Mouse (Mus musculus) neutrophil, adult 5-6 weeks (primary cell): ENCODE results near the gene Phpt1. TPM values are rescaled to one million over a fixed set of nuclear protein-coding genes. Genes with fewer than 3 reads are reported as not detected.

ENCODE experiments used
- ATAC-seq: fragments of 151-379, 151-347 bp; 2 replicates; pipeline ENCODE4 v1.8.0; 2017; ENCODE audit warnings: mild to moderate bottlenecking, moderate TSS enrichment; ENCODE audit not compliant: insufficient number of reproducible peaks, poor library complexity, low FRiP score, severe bottlenecking; ENCODE audit errors: extremely low read depth
- total RNA-seq: library from RNA; stranded (forward); fragments of 200-1000 nt; gene quantifications from 2 replicates; pipeline ENCODE4 v1.2.3, GENCODE M21; 2017

The Phpt1 gene
- total RNA-seq, 1 experiment from 2014 or later: 1.5 TPM

- no peak for ATAC-seq
Measured at GRCm38 (mm10) chr2:25584152-25584551, 9.1 kb upstream of the Phpt1 start.

- ATAC-seq: no peak
Measured at GRCm38 (mm10) chr2:25583571-25583970, 8.5 kb upstream of the Phpt1 start.

GRCm38 (mm10) chr2:25583120-25583481 lies 8.1 kb upstream of the Phpt1 start:
- no peak for ATAC-seq

GRCm38 (mm10) chr2:25582466-25583119 lies 7.6 kb upstream of the Phpt1 start:
- ATAC-seq: no peak

GRCm38 (mm10) chr2:25581901-25582301 lies 6.9 kb upstream of the Phpt1 start:
- ATAC-seq: no peak

GRCm38 (mm10) chr2:25581294-25581864 lies 6.4 kb upstream of the Phpt1 start, which contains the start of gene Ajm1:
Ajm1 (minus strand) TSS chr2:25581757.
- ATAC-seq: peak; percentile 66

- ATAC-seq: no peak
Measured at GRCm38 (mm10) chr2:25580621-25581101, 5.6 kb upstream of the Phpt1 start.

- peak; percentile 43; the same call in 1 of the 2 replicates for ATAC-seq
Measured at GRCm38 (mm10) chr2:25579737-25580460, 4.9 kb upstream of the Phpt1 start.

- no peak for ATAC-seq
Measured at GRCm38 (mm10) chr2:25578796-25579736, 4.0 kb upstream of the Phpt1 start.

GRCm38 (mm10) chr2:25577951-25578795 lies 3.1 kb upstream of the Phpt1 start:
- ATAC-seq: no peak

- no peak for ATAC-seq
Measured at GRCm38 (mm10) chr2:25576965-25577891, 2.2 kb upstream of the Phpt1 start.

- ATAC-seq: no peak
Measured at GRCm38 (mm10) chr2:25576028-25576850, 1.2 kb upstream of the Phpt1 start.

GRCm38 (mm10) chr2:25575432-25576027 lies 506 bp upstream of the Phpt1 start:
- ATAC-seq: no peak

- no peak for ATAC-seq
Measured at GRCm38 (mm10) chr2:25574136-25574535, 888 bp downstream of the Phpt1 start.

- ATAC-seq: no peak
Measured at GRCm38 (mm10) chr2:25573068-25573467, 2.0 kb downstream of the Phpt1 start.

- no peak for ATAC-seq
Measured at GRCm38 (mm10) chr2:25571221-25571620, 3.8 kb downstream of the Phpt1 start.
